Mouse (Mus musculus) c-Kit-negative CD71-positive TER-119-positive erythroid progenitor cells, embryonic 14.5 days (primary cell): Measurements from ENCODE around the gene Snupn.
"Not testable (repeated sequence)": the region's sequence is repeated elsewhere in the genome, so short reads cannot be mapped to it uniquely, and the experiment has no call there.

ENCODE experiments used
- DNase-seq: peaks from one replicate; pipeline ENCODE4 v3.0.0-alpha.2; 2013; ENCODE audit warnings: low read depth, low spot score

The Snupn gene

GRCm38 (mm10) chr9:56950414-56951400 is at the start of gene Snupn:
TSS of gene Snupn (plus strand) at chr9:56950878.
- DNase-seq: peak; percentile 93

GRCm38 (mm10) chr9:56901187-56901586 is 49.5 kb upstream of the Snupn start:
- no peak for DNase-seq

DNA sequence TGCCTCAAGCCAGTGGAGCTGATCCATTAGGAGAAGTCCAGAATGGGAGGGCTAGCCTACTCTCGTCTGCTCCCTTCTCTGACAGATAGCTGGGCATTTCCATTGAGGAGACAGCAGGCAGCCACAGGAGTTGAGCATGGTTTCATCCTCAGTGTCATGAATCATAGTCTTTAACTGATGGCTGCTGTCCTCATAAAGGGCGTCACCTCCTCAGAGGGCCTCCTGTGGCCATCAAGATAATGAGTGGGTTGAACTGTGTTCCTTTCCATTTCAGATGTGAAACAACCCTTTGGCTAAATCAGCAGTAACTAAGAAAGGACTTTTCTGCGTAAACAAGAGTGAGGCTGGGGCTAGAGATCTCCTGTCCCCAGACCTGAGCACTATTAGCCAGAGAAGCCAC is 47.0 kb upstream of the Snupn start:
- no peak for DNase-seq

DNA sequence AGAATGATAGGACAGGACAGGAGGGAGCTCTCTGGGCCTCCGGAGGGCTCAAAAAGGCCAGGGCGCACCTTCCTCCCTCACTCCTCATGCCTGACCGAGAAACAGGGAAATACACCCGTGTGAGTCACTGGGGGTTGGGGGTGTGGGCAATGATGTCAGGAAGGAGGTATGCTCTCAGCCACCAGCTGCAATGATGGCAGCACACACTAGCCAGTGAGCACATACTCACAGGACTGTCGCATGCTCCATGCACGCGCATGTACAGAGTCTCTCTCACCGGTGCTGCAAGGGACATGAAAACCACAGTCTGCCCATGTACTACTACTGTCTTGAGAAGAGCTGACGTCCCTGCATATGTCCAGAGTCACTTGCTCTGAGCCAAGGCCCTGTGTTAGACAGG is 43.1 kb upstream of the Snupn start:
- DNase-seq: no peak

DNA sequence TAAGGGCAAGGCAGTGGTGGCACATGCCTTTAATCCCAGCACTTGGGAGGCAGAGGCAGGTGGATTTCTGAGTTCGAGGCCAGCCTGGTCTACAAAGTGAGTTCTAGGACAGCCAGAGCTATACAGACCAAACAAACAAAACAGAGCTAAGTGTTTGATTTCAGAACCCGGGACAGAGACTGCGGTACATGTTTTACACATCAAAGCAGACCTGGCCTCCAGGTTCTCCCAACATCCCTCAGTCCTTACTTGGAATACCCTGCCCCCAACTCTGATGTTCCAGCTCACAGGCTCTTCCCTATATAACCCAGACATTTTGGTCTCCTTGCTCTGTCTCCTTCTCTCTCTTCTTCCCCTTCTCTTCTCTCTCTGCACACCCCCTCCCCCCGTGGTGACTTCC is 40.7 kb upstream of the Snupn start:
- not testable (repeated sequence) for DNase-seq

DNA sequence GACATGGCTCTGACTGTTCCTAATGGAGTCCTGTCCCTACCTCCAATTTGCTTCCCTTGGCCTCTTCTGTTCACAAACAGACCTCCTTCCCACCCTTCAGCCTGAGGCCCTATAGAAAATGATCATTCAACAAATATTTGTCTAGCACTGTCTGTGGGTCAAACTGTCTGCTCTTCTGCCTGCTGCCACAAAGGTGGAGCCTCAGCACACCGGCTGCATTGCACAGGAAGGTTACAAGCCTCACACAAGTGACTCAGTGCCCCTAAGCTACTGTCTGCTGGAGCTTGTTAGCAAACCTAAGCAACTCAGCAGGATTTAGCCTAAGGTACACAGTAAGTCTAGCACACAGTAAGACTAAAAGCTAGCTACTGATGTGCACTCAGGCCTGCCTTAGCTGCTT is 39.7 kb upstream of the Snupn start:
- no peak for DNase-seq

- no peak for DNase-seq
Measured at GRCm38 (mm10) chr9:56913991-56914390, 36.7 kb upstream of the Snupn start.

DNA sequence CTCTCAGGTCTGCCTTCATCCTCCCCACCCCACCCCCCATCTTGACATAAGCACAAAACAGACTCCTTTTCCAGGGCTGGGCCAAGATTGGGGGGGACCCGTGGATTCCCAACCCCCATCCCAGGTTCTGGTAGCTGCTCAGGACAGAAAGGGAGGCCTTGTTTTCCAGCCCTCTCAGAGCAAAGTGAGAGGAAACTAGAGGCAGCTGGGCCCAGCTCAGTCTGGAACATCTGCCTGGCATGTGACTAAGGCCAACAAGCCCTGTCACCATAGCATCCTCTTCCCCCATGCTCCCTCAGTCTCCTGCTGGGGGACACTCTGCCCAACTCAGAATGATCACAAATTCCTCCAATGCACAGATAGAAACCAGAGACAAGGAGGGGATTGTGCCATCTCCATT is 35.6 kb upstream of the Snupn start:
- no peak for DNase-seq

GRCm38 (mm10) chr9:56915695-56916410 is 34.8 kb upstream of the Snupn start:
- DNase-seq: no peak

GRCm38 (mm10) chr9:56917131-56917530 is 33.5 kb upstream of the Snupn start:
- DNase-seq: no peak

GRCm38 (mm10) chr9:56918466-56918865 is 32.2 kb upstream of the Snupn start:
- DNase-seq: no peak

- no peak for DNase-seq
Measured at GRCm38 (mm10) chr9:56922746-56923145, 27.9 kb upstream of the Snupn start.

GRCm38 (mm10) chr9:56923841-56924650 is 26.6 kb upstream of the Snupn start:
- no peak for DNase-seq

DNA sequence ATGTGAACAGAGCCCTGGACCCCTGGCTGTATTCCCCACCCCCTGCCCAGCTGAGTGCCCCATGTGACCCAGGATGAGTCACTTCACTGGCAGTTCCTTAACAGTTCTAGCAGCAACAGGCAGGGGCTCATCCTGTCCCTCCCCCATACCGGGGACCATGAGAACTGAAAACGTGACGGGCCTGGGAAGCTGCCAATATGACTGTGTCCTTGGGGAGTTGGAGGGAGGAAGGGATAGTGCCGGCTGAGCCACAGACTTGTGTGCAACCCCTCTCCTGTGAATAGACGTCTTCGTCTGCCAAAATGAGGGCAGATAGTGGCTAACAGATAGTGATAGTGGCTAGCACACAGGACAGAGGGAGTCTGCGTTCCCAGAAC is 26.0 kb upstream of the Snupn start:
- DNase-seq: no peak

DNA sequence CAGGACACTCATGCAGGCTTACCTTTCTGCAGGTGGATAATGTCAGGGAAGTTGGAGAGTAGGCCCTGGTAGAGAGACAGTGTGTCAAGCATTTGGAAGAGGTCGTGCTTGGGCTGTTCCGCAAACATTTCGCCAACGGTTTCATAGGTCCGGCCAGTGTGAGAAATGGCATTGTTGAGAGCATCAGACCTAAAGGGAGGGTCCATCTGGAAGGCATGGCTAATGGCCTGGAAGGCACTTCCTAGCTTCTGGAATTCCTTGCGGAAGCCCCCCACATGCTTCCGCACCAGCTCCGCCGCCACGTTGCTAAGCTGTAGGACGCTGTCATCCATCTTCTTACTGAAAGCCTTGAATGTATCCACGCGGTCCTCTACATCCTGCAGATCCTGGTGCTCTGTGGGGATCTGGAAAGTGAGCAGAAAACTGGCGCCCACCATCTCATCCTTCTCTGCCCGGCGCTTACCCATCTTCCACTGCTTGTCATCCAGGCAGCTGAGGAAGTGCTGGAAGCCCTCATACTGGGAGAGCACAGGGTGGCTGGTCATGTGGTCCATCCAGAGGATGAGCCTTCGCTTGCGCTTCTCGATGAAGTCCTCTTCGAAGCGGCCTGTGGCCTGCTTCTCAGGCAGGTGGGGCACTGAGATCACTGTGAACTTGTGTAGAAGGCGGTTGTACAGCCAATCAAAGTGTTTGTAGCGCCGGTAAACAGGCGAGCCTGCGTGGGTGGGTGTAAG is 25.2 kb upstream of the Snupn start:
- no peak for DNase-seq

GRCm38 (mm10) chr9:56926025-56926360 is 24.7 kb upstream of the Snupn start:
- no peak for DNase-seq

GRCm38 (mm10) chr9:56926387-56926786 is 24.3 kb upstream of the Snupn start:
- DNase-seq: no peak

DNA sequence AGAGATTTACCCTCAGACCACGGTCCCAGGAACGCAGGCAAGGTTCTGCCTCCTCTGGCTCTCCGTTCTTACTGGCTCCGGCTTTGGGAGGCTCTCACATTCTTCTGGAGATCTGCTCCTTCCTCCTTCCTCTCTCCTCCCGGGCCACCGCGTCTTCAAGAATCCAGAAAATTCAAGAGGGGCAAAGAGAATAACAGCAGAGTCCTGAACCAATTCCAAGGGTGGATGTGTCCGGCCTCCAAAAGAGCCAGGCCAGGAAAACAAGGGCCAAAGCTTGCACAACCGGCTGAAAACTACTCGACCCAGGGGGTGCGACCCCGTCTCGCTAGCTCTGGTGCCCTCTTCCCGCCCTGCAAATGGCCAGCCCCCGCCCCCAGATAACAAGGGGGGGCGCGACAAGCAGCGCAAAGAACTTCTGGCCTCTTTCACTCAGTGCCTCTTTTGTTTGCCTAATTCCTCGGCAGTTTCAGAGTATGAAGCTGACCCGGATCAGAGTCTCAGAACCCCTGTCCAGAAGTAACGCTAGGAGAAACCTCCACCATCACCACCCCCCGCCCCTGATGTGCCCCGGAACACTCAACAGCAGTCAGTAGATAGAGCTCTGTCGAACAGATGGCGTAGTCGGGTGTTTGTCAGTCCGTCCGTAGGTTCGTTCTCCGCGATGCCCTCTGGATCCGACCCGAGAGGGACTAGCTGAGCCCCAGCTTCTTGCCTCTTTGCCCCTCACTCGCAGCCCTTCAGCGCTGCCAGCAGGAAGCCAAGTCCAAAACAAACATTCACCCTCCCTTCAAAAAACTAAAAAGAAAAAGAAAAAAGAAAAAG is 23.3 kb upstream of the Snupn start:
- DNase-seq: no peak

GRCm38 (mm10) chr9:56928041-56928811 is 22.5 kb upstream of the Snupn start, which contains the start of gene Snx33:
TSS of gene Snx33 (minus strand) at chr9:56928371.
- peak; percentile 29 for DNase-seq

DNA sequence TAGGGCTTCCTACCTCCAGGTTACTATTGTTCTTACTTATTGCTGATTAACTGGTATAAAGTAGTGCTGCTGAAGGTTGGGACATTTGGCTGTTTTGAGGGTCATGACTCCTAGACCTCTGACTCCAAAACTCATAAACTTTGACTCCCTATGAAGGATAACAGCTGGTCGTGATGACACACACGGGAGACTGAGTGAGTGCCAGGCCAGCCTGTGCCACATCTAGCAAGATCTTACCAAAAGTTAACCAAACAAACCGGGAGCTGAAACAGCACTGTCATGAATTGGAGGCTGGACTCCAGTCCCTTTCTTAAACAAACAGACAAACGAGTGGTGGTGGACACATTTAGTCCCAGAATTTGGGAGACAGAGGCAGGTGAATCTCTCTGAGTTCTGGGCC is 21.2 kb upstream of the Snupn start:
- DNase-seq: no peak
